In genomic region chr2:156197129-156197911, GRCm38 (mm10) we compare ENCODE assay signal across 8 mouse cellular contexts. TPM values are rescaled to one million over a fixed set of nuclear protein-coding genes. Genes with fewer than 3 reads are reported as not detected.
DNase-seq lines count a peak whose midpoint lies in the region; ATAC-seq and TF ChIP-seq lines count a peak whose summit lies in the region.

No protein-coding gene starts in this region.

- peak overlapping the region; percentile 93 for H3K4me3 ChIP-seq in layer of hippocampus, adult 2 months
- peak overlapping the region; percentile 57 for H3K4me3 ChIP-seq in embryonic facial prominence, embryonic 12.5 days
- peak overlapping the region; percentile 66 for H3K4me3 ChIP-seq in intestine, embryonic 15.5 days (replicated peaks)
- H3K4me3 ChIP-seq in neural tube, embryonic 13.5 days, result peak overlapping the region; percentile 75

- peaks cover 30% of the 10 kb centered on the region for H3K4me1 ChIP-seq in embryonic facial prominence, embryonic 12.5 days
- H3K4me1 ChIP-seq in intestine, embryonic 15.5 days (replicated peaks), result peaks cover 13% of the 10 kb centered on the region
- peaks cover 36% of the 10 kb centered on the region for H3K4me1 ChIP-seq in neural tube, embryonic 13.5 days (replicated peaks)

- no peaks in the 10 kb centered on the region for H3K27me3 ChIP-seq in embryonic facial prominence, embryonic 12.5 days
- no peaks in the 10 kb centered on the region for H3K27me3 ChIP-seq in intestine, embryonic 15.5 days (replicated peaks)
- no peaks in the 10 kb centered on the region for H3K27me3 ChIP-seq in neural tube, embryonic 13.5 days

- peak overlapping the region; percentile 64 for H3K4me2 ChIP-seq in embryonic facial prominence, embryonic 12.5 days (replicated peaks)
- peak overlapping the region; percentile 63 for H3K4me2 ChIP-seq in intestine, embryonic 15.5 days (replicated peaks)
- H3K4me2 ChIP-seq in neural tube, embryonic 13.5 days, result peak overlapping the region; percentile 79

- peak overlapping the region; percentile 99 for H3K27ac ChIP-seq in layer of hippocampus, adult 2 months
- H3K27ac ChIP-seq in embryonic facial prominence, embryonic 12.5 days, result peak overlapping the region; percentile 94
- peak overlapping the region; percentile 94 for H3K27ac ChIP-seq in intestine, embryonic 15.5 days
- H3K27ac ChIP-seq in neural tube, embryonic 13.5 days (replicated peaks), result peak overlapping the region; percentile 97

- H3K36me3 ChIP-seq in embryonic facial prominence, embryonic 12.5 days, result 0 out of 2 replicates have a peak, but pooled peaks cover 6% of the 10 kb centered on the region
- no peaks in the 10 kb centered on the region for H3K36me3 ChIP-seq in intestine, embryonic 15.5 days
- H3K36me3 ChIP-seq in neural tube, embryonic 13.5 days, result peaks cover 10% of the 10 kb centered on the region; the same call in 1 of the 2 replicates

- no peaks in the 10 kb centered on the region for H3K9me3 ChIP-seq in embryonic facial prominence, embryonic 12.5 days
- H3K9me3 ChIP-seq in intestine, embryonic 15.5 days, result no peaks in the 10 kb centered on the region
- H3K9me3 ChIP-seq in neural tube, embryonic 13.5 days, result no peaks in the 10 kb centered on the region

- H3K9ac ChIP-seq in embryonic facial prominence, embryonic 12.5 days, result peak overlapping the region; percentile 75
- H3K9ac ChIP-seq in intestine, embryonic 15.5 days, result peak overlapping the region; percentile 62
- peak overlapping the region; percentile 86 for H3K9ac ChIP-seq in neural tube, embryonic 13.5 days

- TF ChIP-seq CTCF in layer of hippocampus, adult 2 months (conservative IDR thresholded peaks at IDR 0.05), result no peak

- 4% methylated on average over 17 of the region's 17 CpGs for WGBS in embryonic facial prominence, embryonic 12.5 days
- WGBS in intestine, embryonic 15.5 days, result 1% methylated on average over 17 of the region's 17 CpGs
- WGBS in neural tube, embryonic 13.5 days, result 5% methylated on average over 17 of the region's 17 CpGs

- DNase-seq in layer of hippocampus, adult 2 months (ENCODE audit: low spot score in 2 of 2), result no peak
- DNase-seq in layer of hippocampus, adult 11-12 months (ENCODE audit: low spot score), result no peak
- no peak for DNase-seq in T-cell, adult 2 months (ENCODE audit: low spot score)
- DNase-seq in kidney, adult 9 months, result no peak
- DNase-seq in right cerebral cortex, postnatal 25 days, result no peak

- no peak for ATAC-seq in embryonic facial prominence, embryonic 12.5 days (ENCODE audit: insufficient number of reproducible peaks, insufficient read depth, low FRiP score, low TSS enrichment)
- ATAC-seq in intestine, embryonic 15.5 days, result no peak
- no peak for ATAC-seq in neural tube, embryonic 13.5 days (ENCODE audit: low read depth)

RNA-seq across cellular contexts. Expression of gene Phf20, which starts 1.1 kb away (rescaled TPM):
- 100 to 1,000 TPM; 106 to 116 TPM for total RNA-seq in layer of hippocampus, adult 2 months (2021)
- 82.0 and 85.6 TPM in 2 replicates for polyA plus RNA-seq in embryonic facial prominence, embryonic 12.5 days (2016; fragmentation: Nextera tagmentation; extraction: Ambion mirVana)
- 56.8 and 72.4 TPM in 2 replicates for polyA plus RNA-seq in intestine, embryonic 15.5 days (2015; fragmentation: Nextera tagmentation; extraction: Ambion mirVana)
- polyA plus RNA-seq in neural tube, embryonic 13.5 days (2015; fragmentation: Nextera tagmentation; extraction: Ambion mirVana), result 101 and 126 TPM in 2 replicates

RNA-seq across cellular contexts. Expression of gene Rbm39, which starts 17.3 kb away (rescaled TPM):
- total RNA-seq in layer of hippocampus, adult 2 months (2021), result 100 to 1,000 TPM; 346 to 390 TPM
- polyA plus RNA-seq in embryonic facial prominence, embryonic 12.5 days (2016; fragmentation: Nextera tagmentation; extraction: Ambion mirVana), result 761 and 773 TPM in 2 replicates
- 486 and 571 TPM in 2 replicates for polyA plus RNA-seq in intestine, embryonic 15.5 days (2015; fragmentation: Nextera tagmentation; extraction: Ambion mirVana)
- polyA plus RNA-seq in neural tube, embryonic 13.5 days (2015; fragmentation: Nextera tagmentation; extraction: Ambion mirVana), result 509 and 512 TPM in 2 replicates

RNA-seq across cellular contexts. Expression of gene Nfs1, which starts 53.3 kb away (rescaled TPM):
- total RNA-seq in layer of hippocampus, adult 2 months (2021), result 10 to 100 TPM; 41.6 to 45.2 TPM
- 30.7 and 34.2 TPM in 2 replicates for polyA plus RNA-seq in embryonic facial prominence, embryonic 12.5 days (2016; fragmentation: Nextera tagmentation; extraction: Ambion mirVana)
- 62.3 and 63.0 TPM in 2 replicates for polyA plus RNA-seq in intestine, embryonic 15.5 days (2015; fragmentation: Nextera tagmentation; extraction: Ambion mirVana)
- 31.2 and 31.8 TPM in 2 replicates for polyA plus RNA-seq in neural tube, embryonic 13.5 days (2015; fragmentation: Nextera tagmentation; extraction: Ambion mirVana)

RNA-seq across cellular contexts. Expression of gene Romo1, which starts 53.5 kb away (rescaled TPM):
- 100 to 1,000 TPM; 149 to 160 TPM for total RNA-seq in layer of hippocampus, adult 2 months (2021)
- polyA plus RNA-seq in embryonic facial prominence, embryonic 12.5 days (2016; fragmentation: Nextera tagmentation; extraction: Ambion mirVana), result 428 and 448 TPM in 2 replicates
- 363 and 370 TPM in 2 replicates for polyA plus RNA-seq in intestine, embryonic 15.5 days (2015; fragmentation: Nextera tagmentation; extraction: Ambion mirVana)
- 373 and 399 TPM in 2 replicates for polyA plus RNA-seq in neural tube, embryonic 13.5 days (2015; fragmentation: Nextera tagmentation; extraction: Ambion mirVana)
